Mouse (Mus musculus) hindbrain, embryonic 16.5 days (tissue): ENCODE data around the gene Celf2. TPM values are rescaled to one million over a fixed set of nuclear protein-coding genes. Genes with fewer than 3 reads are reported as not detected.

Experiments
- ATAC-seq: fragments of 200-750 bp; cut with Nextera tagmentation; 2 replicates; pipeline ENCODE4 v1.8.0; 2017; ENCODE audit warnings: moderate TSS enrichment, moderate library complexity
- H3K27ac ChIP-seq: fragments of 300-500 bp; sonication (generic); 2 replicates; pipeline ENCODE4 v1.5.1; 2014; ENCODE audit warnings: low read depth, mild to moderate bottlenecking, control low read depth, low read length, moderate library complexity
- H3K27me3 ChIP-seq: fragments of 300-500 bp; sonication (generic); replicated peaks from 2 replicates; pipeline ENCODE4 v1.6.1; 2014; ENCODE audit warnings: low read length; ENCODE audit not compliant: control insufficient read depth, insufficient read depth
- H3K36me3 ChIP-seq: fragments of 300-500 bp; sonication (generic); 2 replicates; pipeline ENCODE4 v1.6.1; 2014; ENCODE audit warnings: mild to moderate bottlenecking, low read length, moderate library complexity, mixed read lengths; ENCODE audit not compliant: control insufficient read depth, insufficient read depth
- H3K4me1 ChIP-seq: fragments of 300-500 bp; sonication (generic); 2 replicates; pipeline ENCODE4 v1.6.1; 2014; ENCODE audit warnings: low read depth, low read length; ENCODE audit not compliant: control insufficient read depth, insufficient read depth
- H3K4me2 ChIP-seq: fragments of 300-500 bp; sonication (generic); 2 replicates; pipeline ENCODE4 v1.6.1; 2014; ENCODE audit warnings: mild to moderate bottlenecking, low read length, control low read depth, moderate library complexity
- H3K4me3 ChIP-seq: fragments of 300-500 bp; sonication (generic); 2 replicates; pipeline ENCODE4 v1.5.1; 2014; ENCODE audit warnings: mild to moderate bottlenecking, low read length, control low read depth, moderate library complexity
- H3K9ac ChIP-seq: fragments of 300-500 bp; sonication (generic); 2 replicates; pipeline ENCODE4 v1.6.1; 2014; ENCODE audit warnings: low read depth, mild to moderate bottlenecking, control low read depth, low read length, moderate library complexity
- H3K9me3 ChIP-seq: fragments of 300-500 bp; sonication (generic); 2 replicates; pipeline ENCODE4 v1.6.1; 2014; ENCODE audit warnings: mild to moderate bottlenecking, low read length, moderate library complexity; ENCODE audit not compliant: control insufficient read depth
- WGBS: fragments of 180-500 bp; shearing (Covaris S2); extraction: QIAGEN DNeasy Blood & Tissue Kit; methylation state at CpG from one replicate; pipeline ENCODE4 v1.1.7; 2014; 5-methylcytosine and 5-hydroxymethylcytosine counted together
- polyA plus RNA-seq: library from polyadenylated mRNA; unstranded; fragments of >200 nt; fragmentation: Nextera tagmentation; extraction: Ambion mirVana; gene quantifications from 2 replicates; pipeline ENCODE4 v1.2.1, GENCODE M21; 2015

Celf2 gene
- polyA plus RNA-seq, 1 experiment from 2014 or later, result 130 TPM

- Histone ChIP-seq H3K4me3 (no peak overlapping the region), H3K36me3 (no peaks in the 10 kb centered on the region), H3K27ac (no peak overlapping the region), H3K9ac (no peak overlapping the region), H3K9me3 (no peaks in the 10 kb centered on the region), H3K4me1 (no peaks in the 10 kb centered on the region; the same call in none of the 2 replicates), H3K27me3 (no peaks in the 10 kb centered on the region), H3K4me2 (no peak overlapping the region)
- ATAC-seq, result no peak
- 88% methylated on average over 4 of the region's 4 CpGs for WGBS
These were observed 272.1 kb downstream of the Celf2 start for GRCm38 (mm10) chr2:7237283-7237682.

GRCm38 (mm10) chr2:7236452-7236851, 272.9 kb downstream of the Celf2 start:
- H3K9me3 ChIP-seq, result no peaks in the 10 kb centered on the region
- H3K4me1 ChIP-seq, result no peaks in the 10 kb centered on the region; the same call in 1 of the 2 replicates
- no peaks in the 10 kb centered on the region for H3K27me3 ChIP-seq
- no peak overlapping the region for H3K4me3 ChIP-seq
- H3K9ac ChIP-seq, result no peak overlapping the region
- ATAC-seq, result no peak
- WGBS, result 92% methylated on average over 3 of the region's 3 CpGs
- no peak overlapping the region for H3K27ac ChIP-seq
- no peak overlapping the region for H3K4me2 ChIP-seq
- H3K36me3 ChIP-seq, result no peaks in the 10 kb centered on the region

- H3K36me3 ChIP-seq, result no peaks in the 10 kb centered on the region
- H3K4me3 ChIP-seq, result no peak overlapping the region
- no peaks in the 10 kb centered on the region for H3K4me1 ChIP-seq
- H3K9me3 ChIP-seq, result no peaks in the 10 kb centered on the region
- WGBS, result 90% methylated on average over 4 of the region's 4 CpGs
- H3K27ac ChIP-seq, result no peak overlapping the region
- no peak overlapping the region for H3K4me2 ChIP-seq
- no peaks in the 10 kb centered on the region for H3K27me3 ChIP-seq
- ATAC-seq, result no peak
- H3K9ac ChIP-seq, result no peak overlapping the region
These were observed 274.2 kb downstream of the Celf2 start for GRCm38 (mm10) chr2:7235059-7235741.

GRCm38 (mm10) chr2:7234587-7234986, 274.8 kb downstream of the Celf2 start:
- Histone ChIP-seq H3K4me2 (no peak overlapping the region), H3K27ac (no peak overlapping the region), H3K4me1 (no peaks in the 10 kb centered on the region), H3K4me3 (no peak overlapping the region), H3K27me3 (no peaks in the 10 kb centered on the region), H3K9me3 (no peaks in the 10 kb centered on the region), H3K36me3 (no peaks in the 10 kb centered on the region), H3K9ac (no peak overlapping the region)
- no peak for ATAC-seq
- 71% methylated on average over 7 of the region's 7 CpGs for WGBS

GRCm38 (mm10) chr2:7233411-7233810, 276.0 kb downstream of the Celf2 start:
- no peaks in the 10 kb centered on the region for H3K27me3 ChIP-seq
- no peak overlapping the region for H3K4me3 ChIP-seq
- WGBS, result 88% methylated on average over 2 of the region's 2 CpGs
- H3K4me2 ChIP-seq, result no peak overlapping the region
- no peaks in the 10 kb centered on the region for H3K4me1 ChIP-seq
- H3K36me3 ChIP-seq, result no peaks in the 10 kb centered on the region
- no peak overlapping the region for H3K27ac ChIP-seq
- no peak overlapping the region for H3K9ac ChIP-seq
- ATAC-seq, result no peak
- no peaks in the 10 kb centered on the region for H3K9me3 ChIP-seq

GRCm38 (mm10) chr2:7226785-7227184, 282.6 kb downstream of the Celf2 start:
- Histone ChIP-seq H3K36me3 (no peaks in the 10 kb centered on the region), H3K4me2 (no peak overlapping the region), H3K9ac (no peak overlapping the region), H3K4me1 (no peaks in the 10 kb centered on the region), H3K27me3 (no peaks in the 10 kb centered on the region), H3K27ac (no peak overlapping the region), H3K9me3 (no peaks in the 10 kb centered on the region), H3K4me3 (no peak overlapping the region)
- WGBS, result 92% methylated on average over 7 of the region's 7 CpGs
- no peak for ATAC-seq

- WGBS, result 56% methylated on average over 3 of the region's 3 CpGs
- Histone ChIP-seq H3K9ac (no peak overlapping the region), H3K4me1 (no peaks in the 10 kb centered on the region), H3K27ac (no peak overlapping the region), H3K9me3 (no peaks in the 10 kb centered on the region), H3K36me3 (no peaks in the 10 kb centered on the region), H3K27me3 (no peaks in the 10 kb centered on the region), H3K4me3 (no peak overlapping the region), H3K4me2 (no peak overlapping the region)
- ATAC-seq, result no peak
These were observed 284.9 kb downstream of the Celf2 start for GRCm38 (mm10) chr2:7224346-7225071.

- H3K9ac ChIP-seq, result no peak overlapping the region
- 47% methylated on average over 2 of the region's 2 CpGs for WGBS
- no peak; the same call in 1 of the 2 replicates for ATAC-seq
- no peak overlapping the region for H3K4me3 ChIP-seq
- H3K4me2 ChIP-seq, result no peak overlapping the region
- no peak overlapping the region for H3K27ac ChIP-seq
- H3K36me3 ChIP-seq, result no peaks in the 10 kb centered on the region
- no peaks in the 10 kb centered on the region for H3K4me1 ChIP-seq
- no peaks in the 10 kb centered on the region for H3K27me3 ChIP-seq
- no peaks in the 10 kb centered on the region for H3K9me3 ChIP-seq
These were observed 285.8 kb downstream of the Celf2 start for GRCm38 (mm10) chr2:7223538-7223937.

- Histone ChIP-seq H3K4me2 (no peak overlapping the region), H3K27me3 (no peaks in the 10 kb centered on the region), H3K4me1 (no peaks in the 10 kb centered on the region), H3K9ac (no peak overlapping the region), H3K36me3 (no peaks in the 10 kb centered on the region), H3K27ac (no peak overlapping the region), H3K9me3 (no peaks in the 10 kb centered on the region), H3K4me3 (no peak overlapping the region)
- no peak for ATAC-seq
- 70% methylated on average over 6 of the region's 6 CpGs for WGBS
These were observed 286.5 kb downstream of the Celf2 start for GRCm38 (mm10) chr2:7222886-7223285.
